Mouse (Mus musculus): Measurements from ENCODE around the gene Cnot3.
"Not testable (repeated sequence)": the region's sequence is repeated elsewhere in the genome, so short reads cannot be mapped to it uniquely, and the experiment has no call there.

Cnot3 gene

DNA sequence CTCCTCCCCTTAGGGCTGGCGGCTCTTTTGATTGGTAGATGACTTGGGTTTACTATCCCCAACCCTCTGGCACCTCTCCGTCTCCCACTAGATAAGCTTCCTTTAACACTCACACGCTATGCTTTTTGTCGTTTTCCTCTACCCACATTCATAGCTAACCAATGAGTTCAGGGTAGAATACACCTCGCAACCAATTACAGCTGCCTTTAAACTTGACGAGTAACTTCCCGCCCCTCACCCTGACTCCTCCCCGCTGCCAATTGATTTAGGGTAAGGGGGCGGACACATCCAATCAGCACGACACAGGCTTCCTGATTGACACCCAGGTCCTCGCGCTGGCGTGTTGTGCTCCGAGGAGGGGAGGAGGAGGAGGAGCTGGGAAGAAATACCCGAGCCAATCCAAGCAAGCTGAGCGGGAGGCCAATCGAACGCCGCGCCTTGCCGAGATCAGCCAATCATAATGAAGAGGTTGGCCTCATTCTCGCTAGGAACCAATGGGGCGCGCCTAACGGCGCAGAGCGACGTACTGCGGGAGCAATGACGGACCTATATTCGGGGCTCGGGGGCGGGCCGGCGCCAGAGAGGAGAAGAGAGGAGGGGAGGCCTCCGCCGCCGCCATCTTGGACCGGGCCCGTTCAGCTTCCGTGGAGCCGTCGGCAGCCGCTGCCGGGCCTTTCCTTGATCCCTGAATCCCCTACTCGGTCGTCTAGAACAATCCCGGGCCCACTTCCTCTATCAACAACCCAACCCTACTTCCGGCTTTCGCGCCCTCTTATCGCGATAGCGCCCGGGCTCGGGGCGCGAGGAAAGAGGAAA, at the start of gene Cnot3:
TSS of gene Cnot3 (plus strand) at position 597 of the 816 bp plus-strand sequence.
- DNase-seq, result peak; percentile 100

DNA sequence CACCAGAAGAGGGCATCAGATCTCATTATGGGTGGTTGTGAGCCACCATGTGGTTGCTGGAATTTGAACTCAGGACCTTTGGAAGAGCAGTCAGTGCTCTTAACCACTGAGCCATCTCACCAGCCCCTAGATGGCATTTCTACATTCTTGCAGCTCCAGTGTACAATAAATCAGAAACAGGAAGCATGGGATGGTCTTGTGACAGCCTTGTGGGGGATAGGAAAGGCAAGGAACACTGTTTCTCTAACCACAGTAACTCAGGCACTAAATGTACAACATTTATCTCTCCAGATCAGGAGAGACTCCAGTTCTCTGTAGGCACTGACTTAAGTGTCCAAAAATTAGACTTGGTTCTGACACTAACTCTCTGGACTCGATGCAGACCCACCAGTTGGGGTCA, 47.3 kb upstream of the Cnot3 start:
- DNase-seq, result not testable (repeated sequence)

DNA sequence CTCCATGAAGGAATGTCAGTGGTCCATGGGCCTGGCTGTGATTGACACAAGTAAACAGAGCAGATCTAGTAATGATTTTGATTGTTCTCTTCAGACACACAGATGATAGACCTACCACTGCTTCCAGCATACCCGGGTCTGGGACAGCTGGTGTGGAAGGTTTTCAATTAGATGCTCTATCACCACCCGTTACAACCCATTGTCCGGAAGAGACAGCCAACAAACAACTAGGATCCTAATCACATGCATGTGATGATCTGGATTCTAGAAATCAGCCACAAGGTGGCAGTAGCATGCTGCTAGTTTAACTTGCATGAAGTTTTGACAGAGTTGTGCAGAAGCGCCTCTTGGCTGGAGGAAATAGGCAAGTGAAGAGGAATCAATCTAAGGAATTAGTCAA, 43.9 kb upstream of the Cnot3 start:
- peak; percentile 57 for DNase-seq

DNA sequence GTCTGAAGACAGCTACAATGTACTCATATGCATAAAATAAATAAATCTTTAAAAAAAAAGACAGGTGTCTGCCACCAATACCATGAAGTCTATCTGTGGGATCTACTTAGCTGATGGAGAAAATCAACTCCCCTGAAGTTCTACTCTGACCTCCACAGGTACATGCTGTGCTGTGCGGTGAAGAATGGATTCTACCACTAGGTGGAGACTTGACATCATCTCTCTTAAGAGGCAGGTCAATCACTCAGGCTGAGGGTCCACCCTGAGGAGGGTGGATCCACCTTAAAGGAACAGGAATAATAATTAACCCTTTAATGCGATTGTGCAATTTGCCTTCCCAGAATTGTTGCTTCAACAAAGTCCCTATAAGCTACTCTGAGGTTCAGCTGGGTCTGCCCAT, 38.3 kb upstream of the Cnot3 start:
- DNase-seq, result no peak

DNA sequence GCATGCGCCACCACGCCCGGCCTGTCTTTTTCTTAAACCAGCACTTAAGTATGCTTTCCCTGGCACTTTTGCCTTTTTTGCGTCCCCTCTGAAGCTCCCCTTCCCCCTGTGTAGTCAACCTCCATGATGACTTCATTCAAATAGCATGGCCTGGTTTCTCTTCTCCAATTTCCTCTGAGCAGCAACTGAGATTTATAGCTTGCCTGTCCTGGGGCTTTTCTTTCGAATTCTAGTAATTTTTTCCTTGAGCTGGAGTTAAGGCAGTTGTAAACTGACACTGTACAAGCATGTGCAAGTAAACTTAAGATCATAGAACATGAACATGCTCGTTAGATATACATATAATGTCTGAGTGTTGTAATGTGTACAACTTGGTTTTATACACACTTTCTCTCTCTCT, 37.7 kb upstream of the Cnot3 start:
- no peak for DNase-seq

DNA sequence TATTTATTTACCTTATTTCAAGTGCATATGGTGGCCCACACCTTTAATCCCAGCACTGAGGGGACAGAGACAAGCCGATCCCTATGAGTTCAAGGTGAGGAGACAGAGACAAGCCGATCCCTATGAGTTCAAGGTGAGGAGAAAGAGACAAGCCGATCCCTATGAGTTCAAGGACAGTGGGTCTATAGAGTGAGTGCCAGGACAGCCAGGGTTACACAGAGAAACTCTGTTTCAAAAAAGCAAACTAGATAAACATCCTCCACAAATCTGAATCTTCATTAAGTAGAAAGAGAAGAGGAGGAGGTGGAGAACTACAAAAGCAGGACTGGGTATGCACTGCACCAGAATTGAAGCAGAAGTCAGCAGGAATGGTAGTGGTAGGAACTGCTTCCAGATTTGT, 36.4 kb upstream of the Cnot3 start:
- no peak for DNase-seq

DNA sequence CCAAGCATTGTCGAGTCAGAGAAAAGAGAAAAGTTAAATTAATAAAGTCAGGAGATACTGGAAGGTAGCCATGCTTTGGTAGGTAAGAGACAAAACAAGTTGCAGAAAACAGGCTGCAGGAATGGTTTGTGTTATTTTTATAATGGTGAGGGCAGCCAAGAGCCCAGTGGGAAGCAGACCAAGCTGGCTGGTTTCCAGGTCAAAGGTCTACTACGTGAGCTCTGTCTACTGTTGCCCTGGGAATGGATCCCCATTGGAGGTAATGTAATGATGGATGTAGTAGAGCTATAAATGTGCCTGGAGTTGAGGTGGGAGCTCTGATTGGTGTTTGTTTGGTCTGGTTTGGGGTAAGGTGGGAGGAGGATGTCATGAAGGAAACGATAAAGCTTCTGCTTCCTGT, 36.0 kb upstream of the Cnot3 start:
- DNase-seq, result no peak

DNA sequence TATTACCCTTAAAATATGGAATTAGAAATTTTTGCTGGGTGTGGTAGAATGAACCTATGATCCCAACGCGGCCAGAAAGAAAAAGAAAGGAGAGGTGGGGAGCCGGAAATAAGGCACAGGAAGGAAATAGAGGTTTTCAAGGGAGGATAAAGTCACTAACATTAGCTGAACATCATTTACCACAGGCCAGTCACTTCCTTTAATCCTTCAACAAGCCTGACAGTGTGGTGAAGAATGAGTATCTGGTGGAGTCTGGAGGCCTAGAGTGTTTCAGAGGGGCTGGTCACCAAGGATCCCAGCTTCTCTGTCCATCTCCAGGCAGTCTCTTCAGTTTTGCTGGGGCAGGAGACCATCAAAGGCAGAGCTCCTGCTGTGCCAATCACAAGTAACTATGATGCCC, 34.6 kb upstream of the Cnot3 start:
- no peak for DNase-seq

DNA sequence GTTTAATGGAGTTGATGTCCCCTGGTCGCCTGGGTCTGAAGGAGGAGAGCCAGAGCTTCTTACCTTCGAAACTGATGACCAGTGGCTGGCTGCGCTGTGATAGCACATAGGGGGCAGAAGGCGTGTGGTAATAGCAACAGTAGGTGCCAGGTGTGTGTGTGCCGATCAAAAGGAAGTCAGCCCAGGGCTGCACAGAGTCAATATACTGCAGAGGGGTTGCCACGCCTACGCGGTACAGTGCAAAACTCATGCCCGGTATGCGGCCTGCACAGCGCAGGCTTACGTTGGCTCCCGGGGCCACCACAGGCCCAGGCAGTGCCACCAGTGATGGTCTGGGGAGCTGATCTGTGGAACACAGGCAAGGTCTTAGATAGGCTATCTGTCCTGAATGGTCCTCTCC, 34.1 kb upstream of the Cnot3 start:
- no peak for DNase-seq

DNA sequence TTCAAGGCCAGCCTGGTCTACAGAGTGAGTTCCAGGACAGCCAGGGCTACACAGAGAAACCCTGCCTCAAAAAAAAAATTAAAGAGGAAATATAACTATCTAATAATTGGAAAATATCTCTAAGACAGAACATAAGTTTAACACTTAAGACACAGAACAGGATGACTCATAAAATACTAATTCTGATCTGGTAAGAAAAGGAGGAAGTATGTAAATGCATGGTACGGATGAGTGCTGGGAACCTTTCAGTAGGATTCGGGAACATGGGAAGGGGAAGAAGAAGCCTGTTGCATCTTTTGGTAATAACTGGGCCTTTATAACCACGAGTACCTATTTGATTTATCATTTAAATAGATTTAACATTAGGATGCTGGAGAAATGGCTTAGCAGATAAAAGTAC, 31.0 kb upstream of the Cnot3 start:
- DNase-seq, result no peak

DNA sequence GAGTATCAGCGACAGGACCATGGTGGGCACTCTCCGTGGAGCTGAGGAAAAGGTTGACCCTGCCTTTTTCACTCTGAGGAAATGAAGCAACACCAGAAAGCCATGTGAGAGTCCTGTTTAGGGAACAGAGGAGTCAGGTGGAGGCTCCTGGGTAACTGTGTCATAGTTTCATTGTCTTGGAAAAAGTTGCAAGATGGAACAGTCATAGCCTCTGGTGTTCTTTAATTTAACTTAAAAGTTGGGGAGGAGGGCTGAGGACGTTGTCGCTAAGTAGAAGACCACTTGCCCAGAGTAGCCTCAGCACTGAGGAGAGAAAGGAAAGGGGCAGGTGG, 29.0 kb upstream of the Cnot3 start, which contains the start of gene Oscar:
TSS of gene Oscar (minus strand) at position 101 of the 332 bp plus-strand sequence.
- DNase-seq, result no peak

DNA sequence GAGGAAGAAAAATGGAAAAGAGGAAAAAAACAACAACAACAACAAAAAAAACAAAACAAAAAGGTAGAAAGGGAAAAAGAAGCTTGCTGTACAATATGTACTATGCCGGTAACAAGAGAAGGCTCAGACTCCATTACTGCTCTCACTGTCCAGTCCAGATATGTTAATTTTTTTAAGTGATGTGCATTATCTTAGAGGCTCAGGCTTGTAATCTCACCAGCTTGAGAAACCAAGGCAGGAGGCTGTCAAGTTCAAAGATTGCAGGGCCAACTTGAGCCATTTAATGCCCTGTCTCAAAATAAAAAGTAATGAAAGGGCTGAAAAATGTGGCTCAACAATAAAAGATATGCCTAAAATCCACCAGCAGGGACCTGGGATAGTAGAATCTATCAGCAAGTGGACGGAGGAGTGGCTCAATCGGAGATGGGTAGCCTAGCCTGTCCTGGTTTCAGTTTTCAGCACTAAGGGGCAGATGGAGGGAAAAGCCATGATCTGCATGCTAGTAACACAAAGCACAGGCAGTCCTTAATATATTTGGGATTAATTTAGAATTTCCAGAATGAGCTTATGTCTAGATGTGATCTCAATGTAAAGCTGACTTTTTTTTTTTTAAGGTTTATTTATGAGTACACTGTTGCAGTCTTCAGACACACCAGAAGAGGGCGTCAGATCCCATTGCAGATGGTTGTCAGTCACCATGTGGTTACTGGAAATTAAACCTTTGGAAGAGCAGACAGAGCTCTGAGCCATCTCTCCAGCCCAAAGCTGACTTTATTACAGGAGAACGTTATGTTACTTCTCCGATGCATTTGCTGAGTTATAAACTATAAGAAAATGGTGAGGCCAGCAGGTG, 28.5 kb upstream of the Cnot3 start:
- DNase-seq, result no peak

DNA sequence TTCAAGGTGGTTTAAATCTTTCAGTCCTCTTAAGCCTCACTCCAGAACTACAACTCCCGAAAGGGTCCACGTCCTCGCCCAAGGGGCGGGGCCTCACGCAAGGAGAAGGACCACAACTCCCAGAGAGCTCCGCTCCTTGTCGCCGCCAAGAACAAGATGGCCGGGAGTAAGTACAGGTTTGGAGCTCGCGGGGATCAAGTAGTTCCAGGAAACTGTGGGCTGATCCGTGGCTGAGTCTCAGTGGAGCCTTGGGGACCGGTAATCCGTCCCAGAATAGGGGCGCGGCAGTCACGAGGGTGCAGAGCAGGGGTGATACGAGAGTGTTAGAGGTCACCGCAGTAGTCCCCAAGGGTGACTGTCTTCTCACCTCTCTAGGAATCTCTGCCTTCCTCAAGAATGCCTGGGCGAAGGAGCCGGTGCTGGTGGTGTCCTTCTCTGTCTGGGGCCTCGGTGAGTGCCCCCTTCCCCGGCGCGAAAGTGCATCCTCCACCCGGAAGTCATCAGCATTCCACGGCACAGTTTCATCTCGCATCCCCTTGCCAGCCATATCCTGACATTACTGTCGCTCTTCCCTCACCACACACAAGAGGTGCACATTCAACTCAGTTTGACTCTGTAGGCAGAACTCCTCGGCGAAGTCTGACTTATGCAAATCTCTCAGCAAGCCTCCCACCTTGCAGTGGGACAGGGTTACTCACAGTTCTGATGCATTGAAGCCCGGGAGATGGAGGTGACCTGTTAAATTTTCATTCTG, 27.6 kb upstream of the Cnot3 start, which contains the start of gene Ndufa3:
TSS of gene Ndufa3 (plus strand) at position 132 of the 754 bp plus-strand sequence.
- DNase-seq, result peak; percentile 93

DNA sequence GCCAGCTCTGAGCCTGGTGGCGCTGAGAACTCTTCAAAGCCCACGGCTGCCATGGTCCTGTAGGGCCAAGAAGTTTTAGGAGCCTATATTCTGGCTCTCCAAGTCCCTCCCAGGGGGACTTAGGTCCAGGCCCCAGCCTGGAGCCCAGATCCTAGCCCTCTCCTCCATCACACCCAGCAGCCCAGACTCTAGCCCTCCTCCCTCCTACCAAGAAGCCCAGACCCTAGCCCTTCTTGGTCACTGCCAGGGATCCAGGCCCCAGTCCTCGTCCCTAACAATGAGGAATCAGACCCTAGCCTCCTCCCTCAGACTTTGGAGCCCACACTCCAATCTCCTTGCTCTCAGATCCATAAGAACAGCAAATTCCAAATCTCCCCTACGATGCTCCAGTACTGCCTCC, 16.0 kb upstream of the Cnot3 start:
- no peak for DNase-seq

DNA sequence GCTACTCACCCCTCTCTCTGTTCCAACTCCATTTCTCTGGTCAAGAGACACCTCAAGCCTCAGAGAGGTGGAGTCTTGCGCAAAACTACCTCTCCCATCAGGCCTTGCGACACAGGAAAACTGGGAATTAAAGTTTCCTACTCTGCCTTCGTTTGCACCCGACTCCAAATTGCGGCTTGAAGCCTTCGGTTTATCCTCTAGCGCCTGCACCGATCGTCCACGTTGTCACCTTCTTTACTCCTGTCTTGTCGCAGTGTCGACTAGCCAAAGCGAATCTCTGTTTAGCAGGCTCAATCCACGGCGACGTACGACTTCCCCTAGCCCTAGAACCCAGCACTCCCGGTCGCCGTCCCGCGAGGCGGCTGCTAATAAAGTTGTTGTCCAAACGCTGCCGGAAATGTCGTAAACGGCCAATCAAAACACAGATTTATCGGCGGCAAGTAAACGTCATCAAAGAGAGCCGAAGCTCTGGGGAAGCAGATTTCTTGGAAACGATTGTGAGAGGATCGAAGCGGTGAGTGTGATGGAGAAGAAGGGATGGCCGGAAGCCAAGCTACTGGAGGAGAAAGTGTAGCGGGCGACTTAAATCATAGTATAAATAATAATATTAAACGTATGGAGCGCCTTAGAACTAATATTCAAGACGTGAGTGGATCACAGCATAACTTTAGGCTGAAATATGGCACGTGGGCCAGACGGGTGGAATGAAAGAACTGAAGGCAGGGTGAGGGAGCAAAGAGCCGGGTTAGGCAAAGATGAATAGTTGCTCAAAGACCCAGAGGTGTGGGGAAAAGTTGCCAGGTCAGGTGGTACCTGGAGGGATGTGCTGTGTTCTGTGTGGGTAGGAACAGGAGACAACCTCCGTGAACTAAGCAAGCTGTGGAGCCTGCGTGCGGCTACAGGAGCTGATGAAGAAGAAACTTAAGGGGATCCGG, 15.3 kb upstream of the Cnot3 start, which contains the start of the genes Tfpt and Prpf31:
TSS of gene Tfpt (minus strand) at position 387 of the 935 bp plus-strand sequence.
TSS of gene Prpf31 (plus strand) at position 443 of the 935 bp plus-strand sequence.
- DNase-seq, result peak; percentile 95

DNA sequence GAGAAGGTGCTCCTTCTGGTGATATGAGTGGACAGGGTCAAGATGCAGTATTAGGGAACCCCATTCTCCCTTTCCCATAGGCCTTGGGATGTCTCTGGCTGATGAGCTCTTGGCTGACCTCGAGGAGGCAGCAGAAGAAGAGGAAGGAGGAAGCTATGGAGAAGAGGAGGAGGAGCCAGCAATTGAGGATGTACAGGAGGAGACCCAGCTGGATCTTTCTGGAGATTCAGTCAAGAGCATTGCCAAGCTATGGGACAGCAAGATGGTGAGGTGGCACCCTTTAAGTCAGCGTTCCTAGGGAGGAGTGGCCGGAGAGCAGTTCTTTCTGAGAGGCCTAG, 14.6 kb upstream of the Cnot3 start:
- no peak for DNase-seq

DNA sequence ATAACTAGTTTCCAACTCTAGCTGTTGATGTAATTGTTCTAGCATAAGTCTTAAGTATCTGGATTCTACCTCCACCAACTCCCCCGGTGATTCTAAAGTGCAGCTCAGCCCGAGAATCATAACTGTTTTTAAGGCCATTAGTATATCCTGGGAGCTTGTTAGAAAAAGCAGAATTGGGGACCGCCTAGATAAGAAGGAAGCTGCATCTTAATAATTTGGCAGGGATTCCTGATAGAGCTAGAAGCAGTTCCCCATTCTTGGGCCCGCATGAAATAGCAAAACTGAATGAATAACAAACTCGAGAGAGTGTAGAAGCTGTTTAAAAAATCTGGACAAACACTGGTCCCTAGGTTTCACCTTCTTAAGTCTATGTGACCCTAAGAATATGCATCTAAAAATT, 1.7 kb upstream of the Cnot3 start:
- DNase-seq, result no peak

DNA sequence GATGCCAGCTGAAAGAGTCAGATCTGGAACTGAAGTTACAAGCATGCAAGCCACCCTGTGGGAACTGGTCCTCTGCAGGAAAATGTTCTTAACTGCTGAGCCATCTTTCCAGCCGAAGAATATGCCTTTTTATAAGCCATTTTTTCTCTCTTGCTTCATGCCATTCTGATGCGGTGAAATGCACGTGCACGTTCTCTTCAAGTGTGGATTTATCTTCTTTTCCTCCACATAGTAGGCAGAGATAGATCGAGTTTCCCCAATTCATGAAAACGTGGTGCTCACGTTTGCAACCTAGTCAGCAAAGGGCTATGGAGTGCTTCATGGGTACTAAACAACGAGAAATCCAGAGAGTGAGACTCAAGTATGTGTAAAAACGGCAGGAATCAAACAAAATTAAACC, 1.2 kb upstream of the Cnot3 start:
- no peak for DNase-seq

DNA sequence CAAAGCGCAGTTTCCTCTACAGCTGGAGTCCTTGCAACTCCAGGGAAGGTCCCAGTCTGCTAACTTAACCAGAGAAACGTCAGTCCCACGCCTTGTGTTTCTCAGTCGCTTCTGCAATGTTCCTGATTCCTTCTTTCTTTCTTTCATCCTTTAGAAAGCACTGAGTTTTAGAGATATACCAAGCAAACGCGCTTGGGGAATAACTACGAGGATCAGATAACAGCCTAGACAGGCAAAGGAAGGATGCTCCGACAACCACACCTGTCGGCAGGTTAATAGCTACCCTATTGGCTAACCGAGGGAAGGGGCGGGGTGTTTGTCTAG, 758 bp upstream of the Cnot3 start:
- no peak for DNase-seq

DNA sequence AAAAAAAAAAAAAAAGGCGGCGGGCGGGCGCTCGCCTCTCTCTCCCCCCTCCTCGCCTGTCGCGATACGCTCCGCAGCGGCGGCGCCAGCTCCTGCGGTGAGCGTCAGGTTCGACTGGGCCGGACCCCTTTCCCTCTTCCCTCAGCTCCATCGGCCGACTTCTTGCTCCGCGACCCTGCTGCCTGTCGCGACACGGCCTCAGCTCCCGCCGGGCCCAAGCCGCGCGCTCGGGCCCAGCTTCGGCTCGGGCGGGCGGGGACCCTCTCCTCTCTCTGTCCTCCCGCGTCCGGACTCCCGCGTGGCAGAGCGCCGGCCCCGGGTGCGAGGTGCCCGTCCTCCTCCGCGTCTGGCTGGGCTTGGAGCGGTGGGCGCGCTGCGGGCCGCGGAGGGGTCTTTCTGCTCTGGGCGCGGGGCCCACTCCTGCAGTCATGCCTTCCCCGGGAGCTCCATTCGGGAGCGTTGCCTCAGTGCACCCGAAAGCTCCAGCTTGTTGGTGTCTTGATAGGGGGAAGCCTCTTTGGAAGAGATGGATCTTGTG, 489 bp downstream of the Cnot3 start:
- no peak for DNase-seq

DNA sequence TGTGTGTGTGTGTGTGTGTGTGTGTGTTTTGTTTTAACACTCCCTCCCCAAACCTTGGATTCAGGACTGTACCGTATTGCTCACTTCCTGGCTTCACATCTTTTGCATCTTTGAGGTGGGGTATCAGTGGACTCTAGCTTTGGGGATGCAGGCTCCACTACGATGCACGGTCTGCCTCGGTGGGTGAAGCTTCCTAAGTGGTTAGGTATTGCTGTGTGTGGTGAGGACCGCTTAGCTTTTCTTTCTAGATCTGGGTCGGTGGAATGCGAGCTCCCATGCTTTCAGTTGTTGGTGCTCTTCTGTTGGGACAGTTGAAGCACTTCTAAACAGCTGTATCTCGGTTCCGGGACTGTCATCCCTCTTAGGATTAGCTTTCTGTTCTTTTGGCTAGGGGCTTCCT, 1.1 kb downstream of the Cnot3 start:
- DNase-seq, result no peak

DNA sequence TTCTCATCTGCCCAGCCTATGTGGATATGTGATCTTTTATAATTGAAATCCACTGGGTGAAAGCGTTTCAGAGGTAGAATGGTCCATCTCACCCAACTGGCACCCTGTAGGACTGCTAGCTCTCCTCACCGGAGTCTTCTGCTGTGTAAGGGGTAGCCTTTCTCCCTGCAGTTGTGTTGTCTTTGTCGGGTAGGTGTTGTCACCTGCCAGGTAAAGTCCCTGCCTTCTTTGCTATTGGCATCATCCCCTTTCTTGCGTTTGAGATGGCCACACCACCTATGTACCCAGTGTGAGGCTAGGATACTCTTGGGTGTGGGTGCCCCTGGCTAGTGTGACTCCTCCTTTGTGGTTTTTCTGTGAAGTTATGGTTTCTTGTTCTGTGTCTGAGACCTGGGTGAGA, 1.6 kb downstream of the Cnot3 start:
- no peak for DNase-seq

Measured in right cerebral cortex, adult 18-20 months (tissue).